Mouse (Mus musculus) neutrophil, adult 5-6 weeks (primary cell): ENCODE results near the gene Mrps24. TPM values are rescaled to one million over a fixed set of nuclear protein-coding genes. Genes with fewer than 3 reads are reported as not detected.
A peak's percentile ranks its signal among the peaks of the same experiment; 100 is the strongest.

Source experiments
- ATAC-seq: fragments of 151-379, 151-347 bp; 2 replicates; pipeline ENCODE4 v1.8.0; 2017; ENCODE audit warnings: mild to moderate bottlenecking, moderate TSS enrichment; ENCODE audit not compliant: insufficient number of reproducible peaks, poor library complexity, low FRiP score, severe bottlenecking; ENCODE audit errors: extremely low read depth
- total RNA-seq: library from RNA; stranded (forward); fragments of 200-1000 nt; gene quantifications from 2 replicates; pipeline ENCODE4 v1.2.3, GENCODE M21; 2017

Gene Mrps24
- total RNA-seq, 1 experiment from 2014 or later, result 29.9 TPM

- peak; percentile 91 for ATAC-seq
These were observed 7.7 kb downstream of the Mrps24 start for GRCm38 (mm10) chr11:5707530-5708353.

- ATAC-seq, result peak; percentile 27; the same call in 1 of the 2 replicates
These were observed 8.5 kb downstream of the Mrps24 start for GRCm38 (mm10) chr11:5706874-5707529.

GRCm38 (mm10) chr11:5705972-5706371, 9.5 kb downstream of the Mrps24 start:
- no peak for ATAC-seq

- ATAC-seq, result no peak
These were observed 12.1 kb downstream of the Mrps24 start for GRCm38 (mm10) chr11:5703341-5703740.

GRCm38 (mm10) chr11:5702957-5703332, 12.5 kb downstream of the Mrps24 start:
- ATAC-seq, result no peak

- ATAC-seq, result no peak
These were observed 13.1 kb downstream of the Mrps24 start for GRCm38 (mm10) chr11:5702271-5702956.

GRCm38 (mm10) chr11:5701821-5702220, 13.7 kb downstream of the Mrps24 start:
- ATAC-seq, result no peak

GRCm38 (mm10) chr11:5701300-5701699, 14.2 kb downstream of the Mrps24 start:
- ATAC-seq, result no peak

GRCm38 (mm10) chr11:5700808-5701207, 14.7 kb downstream of the Mrps24 start:
- no peak for ATAC-seq

GRCm38 (mm10) chr11:5691775-5692174, 23.7 kb downstream of the Mrps24 start:
- no peak for ATAC-seq

- ATAC-seq, result no peak
These were observed 31.2 kb downstream of the Mrps24 start for GRCm38 (mm10) chr11:5684283-5684682.

GRCm38 (mm10) chr11:5682541-5682940, 32.9 kb downstream of the Mrps24 start:
- no peak for ATAC-seq

Other genes starting within 250 kb of the Mrps24 start
- 179 and 183 TPM in 2 replicates for gene Xbp1, start 195.0 kb downstream of the Mrps24 start, total RNA-seq
- gene Ccdc117, start 173.5 kb downstream of the Mrps24 start, total RNA-seq, result 40.0 and 42.0 TPM in 2 replicates
- gene Ankrd36, start 146.0 kb downstream of the Mrps24 start, total RNA-seq, result not detected in 2 replicates
- gene Urgcp, start 46.7 kb upstream of the Mrps24 start, total RNA-seq, result 6.8 and 7.2 TPM in 2 replicates
- gene Dbnl, start 72.8 kb upstream of the Mrps24 start, total RNA-seq, result 166 and 167 TPM in 2 replicates
- 1.3 TPM in 1 of 2 replicates, not detected in the other for gene Pgam2, start 88.1 kb upstream of the Mrps24 start, total RNA-seq
- 23.3 and 26.3 TPM in 2 replicates for gene Polm, start 122.3 kb upstream of the Mrps24 start, total RNA-seq
- gene Aebp1, start 146.3 kb upstream of the Mrps24 start, total RNA-seq, result not detected in 2 replicates
- gene Pold2, start 162.6 kb upstream of the Mrps24 start, total RNA-seq, result 6.3 and 9.8 TPM in 2 replicates
- not detected in 2 replicates for gene Myl7, start 183.1 kb upstream of the Mrps24 start, total RNA-seq
- gene Gck, start 234.4 kb upstream of the Mrps24 start, total RNA-seq, result 0.35 TPM in 1 of 2 replicates, not detected in the other
- 47.1 and 54.4 TPM in 2 replicates for gene Ykt6, start 240.0 kb upstream of the Mrps24 start, total RNA-seq